Comparison of ENCODE assay signal across 24 mouse cellular contexts in the genomic region with DNA sequence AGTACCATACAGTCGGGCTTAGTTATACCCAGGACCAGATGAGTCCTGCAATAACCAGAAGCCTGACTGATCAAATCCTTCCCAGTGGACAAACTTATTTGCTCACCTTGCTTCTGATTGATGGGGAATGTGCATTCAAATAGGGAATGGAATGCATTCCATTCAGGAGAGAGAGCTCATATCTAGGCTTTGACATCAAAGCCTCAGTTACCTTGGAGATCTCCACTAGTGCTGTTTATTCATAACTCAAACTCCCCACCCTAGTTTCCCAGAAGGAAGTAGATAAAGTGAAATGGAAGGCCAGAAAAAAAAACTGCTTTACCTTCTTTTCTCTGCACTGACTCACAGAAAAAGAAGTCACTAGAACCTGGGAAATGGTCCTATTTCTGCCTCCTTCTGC.
"Had no signal": no experiment of that assay in that cellular context is flagged by ENCODE, and none has a peak within 500 bp of the region (broad histone marks: within the 10 kb centered on the region; RNA-seq: fewer than 3 reads in every experiment).

No protein-coding gene starts in this region.

- H3K4me2 ChIP-seq: liver, embryonic 11.5 days; liver, embryonic 13.5 days; liver, embryonic 15.5 days; lung, embryonic 15.5 days; midbrain, embryonic 12.5 days; neural tube, embryonic 13.5 days; neural tube, embryonic 15.5 days had no signal

- ATAC-seq: liver, postnatal 0 days; midbrain, embryonic 16.5 days had no signal

- H3K4me1 ChIP-seq: liver, embryonic 13.5 days; liver, embryonic 15.5 days; lung, embryonic 15.5 days; megakaryocyte, embryonic 14.5 days; midbrain, embryonic 10.5 days; midbrain, embryonic 12.5 days; neural tube, embryonic 13.5 days; neural tube, embryonic 15.5 days had no signal

- H3K4me3 ChIP-seq: liver, embryonic 13.5 days; liver, embryonic 15.5 days; lung, embryonic 15.5 days; megakaryocyte, embryonic 14.5 days; midbrain, embryonic 10.5 days; midbrain, embryonic 12.5 days; myocyte; neural tube, embryonic 13.5 days; neural tube, embryonic 15.5 days had no signal

- H3K9ac ChIP-seq: liver, embryonic 13.5 days; liver, embryonic 15.5 days; liver, postnatal 0 days; lung, embryonic 15.5 days; midbrain, embryonic 12.5 days; neural tube, embryonic 13.5 days; neural tube, embryonic 15.5 days had no signal

- H3K27me3 ChIP-seq: liver, embryonic 13.5 days; liver, embryonic 15.5 days; lung, embryonic 15.5 days; megakaryocyte, embryonic 14.5 days; midbrain, embryonic 12.5 days; neural tube, embryonic 13.5 days; neural tube, embryonic 15.5 days had no signal

- H3K27ac ChIP-seq: liver, embryonic 13.5 days; liver, embryonic 15.5 days; lung, embryonic 15.5 days; macrophage; midbrain, embryonic 10.5 days; midbrain, embryonic 12.5 days; neural tube, embryonic 13.5 days; neural tube, embryonic 15.5 days had no signal

- H3K36me3 ChIP-seq: liver, embryonic 13.5 days; liver, embryonic 15.5 days; lung, embryonic 15.5 days; midbrain, embryonic 10.5 days; midbrain, embryonic 12.5 days; neural tube, embryonic 13.5 days; neural tube, embryonic 15.5 days had no signal

- H3K9me3 ChIP-seq: liver, embryonic 13.5 days; liver, embryonic 15.5 days; lung, embryonic 15.5 days; megakaryocyte, embryonic 14.5 days; midbrain, embryonic 12.5 days; neural tube, embryonic 13.5 days; neural tube, embryonic 15.5 days had no signal

- DNase-seq: liver; liver, embryonic 13.5 days; liver, postnatal 0 days; lung, postnatal 14 days; midbrain, embryonic 14.5 days; retina, postnatal 1 day; right cerebral cortex, adult 18-20 months; right cerebral cortex, postnatal 25 days; right cerebral cortex, postnatal 4 days; spleen, adult 18-20 months; thymus, adult 18-20 months; thymus, postnatal 14 days; thymus, postnatal 36 days had no signal
